Mouse (Mus musculus) midbrain, embryonic 12.5 days (tissue): Measurements from ENCODE around the gene Emp3. TPM values are rescaled to one million over a fixed set of nuclear protein-coding genes. Genes with fewer than 3 reads are reported as not detected.
A peak's percentile ranks its signal among the peaks of the same experiment; 100 is the strongest.
"Not testable (repeated sequence)": the region's sequence is repeated elsewhere in the genome, so short reads cannot be mapped to it uniquely, and the experiment has no call there.

ENCODE experiments used
- ATAC-seq: fragments of 200-750 bp; cut with Nextera tagmentation; 2 replicates; pipeline ENCODE4 v1.8.0; 2017; ENCODE audit warnings: low read depth, moderate TSS enrichment, moderate library complexity; ENCODE audit not compliant: low FRiP score
- H3K27ac ChIP-seq: fragments of 300-500 bp; sonication (generic); replicated peaks from 2 replicates; pipeline ENCODE4 v1.5.1; 2016; ENCODE audit warnings: mild to moderate bottlenecking
- H3K27me3 ChIP-seq: fragments of 300-500 bp; sonication (generic); 2 replicates; pipeline ENCODE4 v1.6.1; 2016; ENCODE audit warnings: mild to moderate bottlenecking
- H3K36me3 ChIP-seq: fragments of 300-500 bp; sonication (generic); 2 replicates; pipeline ENCODE4 v1.6.1; 2016
- H3K4me1 ChIP-seq: fragments of 300-500 bp; sonication (generic); 2 replicates; pipeline ENCODE4 v1.6.1; 2016
- H3K4me2 ChIP-seq: fragments of 300-500 bp; sonication (generic); replicated peaks from 2 replicates; pipeline ENCODE4 v1.6.1; 2016; ENCODE audit warnings: mild to moderate bottlenecking, moderate library complexity
- H3K4me3 ChIP-seq: fragments of 300-500 bp; sonication (generic); 2 replicates; pipeline ENCODE4 v1.5.1; 2016; ENCODE audit warnings: mild to moderate bottlenecking
- H3K9ac ChIP-seq: fragments of 300-500 bp; sonication (generic); replicated peaks from 2 replicates; pipeline ENCODE4 v1.6.1; 2016; ENCODE audit warnings: mild to moderate bottlenecking, moderate library complexity
- H3K9me3 ChIP-seq: fragments of 300-500 bp; sonication (generic); 2 replicates; pipeline ENCODE4 v1.6.1; 2016; ENCODE audit warnings: mild to moderate bottlenecking
- WGBS: fragments of 180-500 bp; shearing (Covaris S2); methylation state at CpG from one replicate; pipeline ENCODE4 v1.1.7; 2016; 5-methylcytosine and 5-hydroxymethylcytosine counted together
- polyA plus RNA-seq: library from polyadenylated mRNA; unstranded; fragments of >200 nt; fragmentation: Nextera tagmentation; extraction: Ambion mirVana; gene quantifications from 2 replicates; pipeline ENCODE4 v1.2.1, GENCODE M21; 2016

Gene Emp3
- polyA plus RNA-seq, result 33.9 and 46.5 TPM in 2 replicates

GRCm38 (mm10) chr7:45921242-45921621, at the start of gene Emp3:
Gene Emp3, minus strand, starts transcription at chr7:45921404.
- Histone ChIP-seq H3K27ac (no peak within 1 kb of the TSS), H3K4me1 (peaks cover 23% of the 10 kb centered on the region), H3K36me3 (no peaks in the 10 kb centered on the region), H3K9me3 (no peaks in the 10 kb centered on the region), H3K4me2 (no peak within 1 kb of the TSS), H3K4me3 (0 out of 2 replicates have a peak within 1 kb of the TSS, but pooled peaks have one; percentile 6), H3K9ac (peak within 1 kb of the TSS; percentile 32; the same call in 1 of the 2 replicates), H3K27me3 (peaks cover 13% of the 10 kb centered on the region)
- no peak for ATAC-seq
- WGBS, result 69% methylated on average over 9 of the region's 9 CpGs

GRCm38 (mm10) chr7:45956611-45957010, 35.4 kb upstream of the Emp3 start:
- H3K9ac ChIP-seq, result no peak overlapping the region
- no peaks in the 10 kb centered on the region for H3K9me3 ChIP-seq
- no peaks in the 10 kb centered on the region for H3K4me1 ChIP-seq
- H3K27ac ChIP-seq, result no peak overlapping the region
- no peak overlapping the region for H3K4me3 ChIP-seq
- no peak overlapping the region for H3K4me2 ChIP-seq
- no peaks in the 10 kb centered on the region for H3K36me3 ChIP-seq
- ATAC-seq, result no peak
- whole genome bisulfite sequencing, result 77% methylated on average over 4 of the region's 4 CpGs
- no peaks in the 10 kb centered on the region for H3K27me3 ChIP-seq

GRCm38 (mm10) chr7:45949061-45949460, 27.9 kb upstream of the Emp3 start:
- Histone ChIP-seq H3K4me3 (no peak overlapping the region), H3K27me3 (no peaks in the 10 kb centered on the region), H3K4me1 (no peaks in the 10 kb centered on the region), H3K27ac (no peak overlapping the region), H3K4me2 (no peak overlapping the region), H3K9me3 (no peaks in the 10 kb centered on the region), H3K9ac (no peak overlapping the region), H3K36me3 (no peaks in the 10 kb centered on the region)
- 79% methylated on average over 4 of the region's 4 CpGs for WGBS
- ATAC-seq, result no peak

GRCm38 (mm10) chr7:45943280-45943679, 22.1 kb upstream of the Emp3 start:
- H3K9me3 ChIP-seq, H3K36me3 ChIP-seq, ATAC-seq, H3K4me1 ChIP-seq, H3K4me2 ChIP-seq, H3K9ac ChIP-seq, H3K27ac ChIP-seq, H3K27me3 ChIP-seq, H3K4me3 ChIP-seq: not testable (repeated sequence)
- WGBS, result 69% methylated on average over 1 of the region's 1 CpGs

- no peak for ATAC-seq
- H3K4me1 ChIP-seq, result no peaks in the 10 kb centered on the region
- WGBS, result 83% methylated on average over 9 of the region's 9 CpGs
These were observed 20.8 kb upstream of the Emp3 start for GRCm38 (mm10) chr7:45941986-45942385.

DNA sequence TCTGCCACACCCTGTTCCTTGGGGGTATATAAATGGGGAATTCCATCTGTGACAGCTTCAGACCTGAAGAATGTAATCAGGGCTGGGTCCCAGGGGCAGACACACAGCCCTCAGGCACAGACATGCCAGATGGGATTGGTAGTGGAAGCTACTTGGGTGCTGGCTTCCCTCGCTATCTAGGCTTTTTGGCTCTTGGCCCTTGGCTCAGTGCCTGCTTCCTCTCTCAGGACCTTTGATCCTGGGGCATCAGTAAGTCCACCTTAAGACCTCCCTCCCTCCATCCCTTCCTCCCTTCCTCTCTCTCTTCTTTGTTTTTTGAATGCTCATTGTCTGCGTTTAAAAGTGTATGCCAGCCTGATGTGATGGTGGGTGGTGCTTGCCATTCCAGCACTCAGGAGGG, 18.6 kb upstream of the Emp3 start:
- 52% methylated on average over 2 of the region's 2 CpGs for WGBS
- Histone ChIP-seq H3K27ac (no peak overlapping the region), H3K4me1 (no peaks in the 10 kb centered on the region), H3K36me3 (no peaks in the 10 kb centered on the region), H3K27me3 (no peaks in the 10 kb centered on the region), H3K9me3 (no peaks in the 10 kb centered on the region), H3K4me3 (no peak overlapping the region), H3K4me2 (no peak overlapping the region), H3K9ac (no peak overlapping the region)
- ATAC-seq, result no peak

More at GRCm38 (mm10) chr7:45941986-45942385, 20.8 kb upstream of the Emp3 start:
- no peaks in the 10 kb centered on the region for H3K9me3 ChIP-seq
- no peak overlapping the region for H3K27ac ChIP-seq
- H3K36me3 ChIP-seq, result no peaks in the 10 kb centered on the region
- no peak overlapping the region for H3K9ac ChIP-seq
- no peaks in the 10 kb centered on the region for H3K27me3 ChIP-seq
- H3K4me2 ChIP-seq, result no peak overlapping the region
- H3K4me3 ChIP-seq, result no peak overlapping the region

DNA sequence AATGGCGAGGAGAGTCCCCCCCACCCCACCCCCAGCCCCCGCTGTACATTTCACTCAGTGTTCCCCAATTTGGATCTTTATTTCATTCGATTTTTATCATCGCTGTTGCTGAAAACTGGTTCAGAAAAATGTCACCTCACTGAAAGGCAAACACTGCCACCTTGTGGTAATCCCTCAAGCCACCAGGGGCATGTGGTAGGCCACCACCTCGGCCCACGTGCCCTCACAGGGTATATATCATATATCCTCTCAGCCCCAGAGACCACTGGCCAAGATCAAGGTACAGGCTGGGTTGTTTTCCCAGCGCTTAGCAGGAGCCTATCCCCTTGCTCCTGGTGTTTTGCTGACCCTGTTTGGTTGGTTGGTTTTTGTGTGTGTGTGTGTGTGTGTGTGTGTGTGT, 13.9 kb upstream of the Emp3 start:
- ATAC-seq, result no peak
- Histone ChIP-seq H3K4me2 (no peak overlapping the region), H3K9me3 (peaks cover 5% of the 10 kb centered on the region; the same call in 1 of the 2 replicates), H3K4me3 (no peak overlapping the region), H3K27me3 (no peaks in the 10 kb centered on the region), H3K27ac (no peak overlapping the region), H3K9ac (no peak overlapping the region), H3K36me3 (no peaks in the 10 kb centered on the region), H3K4me1 (no peaks in the 10 kb centered on the region)
- 36% methylated on average over 7 of the region's 7 CpGs for WGBS

- ATAC-seq, H3K9me3 ChIP-seq, H3K9ac ChIP-seq, H3K27ac ChIP-seq, H3K4me2 ChIP-seq, H3K4me3 ChIP-seq, H3K36me3 ChIP-seq, H3K27me3 ChIP-seq, H3K4me1 ChIP-seq: not testable (repeated sequence)
- 92% methylated on average over 12 of the region's 12 CpGs for WGBS
These were observed 12.6 kb upstream of the Emp3 start for GRCm38 (mm10) chr7:45933766-45934165.

GRCm38 (mm10) chr7:45929688-45930087, 8.5 kb upstream of the Emp3 start:
- Histone ChIP-seq H3K27ac (no peak overlapping the region), H3K4me1 (no peaks in the 10 kb centered on the region)
- 81% methylated on average over 1 of the region's 1 CpGs for WGBS

GRCm38 (mm10) chr7:45928626-45929295, 7.6 kb upstream of the Emp3 start:
- no peaks in the 10 kb centered on the region for H3K4me1 ChIP-seq
- H3K27ac ChIP-seq, result no peak overlapping the region
- no peak overlapping the region for H3K9ac ChIP-seq
- peaks cover 14% of the 10 kb centered on the region for H3K27me3 ChIP-seq
- H3K9me3 ChIP-seq, result peaks cover 5% of the 10 kb centered on the region; the same call in 1 of the 2 replicates
- ATAC-seq, result no peak
- 10% methylated on average over 17 of the region's 23 CpGs for WGBS
- peak overlapping the region; percentile 22 for H3K4me2 ChIP-seq
- H3K4me3 ChIP-seq, result no peak overlapping the region
- H3K36me3 ChIP-seq, result no peaks in the 10 kb centered on the region

More at GRCm38 (mm10) chr7:45929688-45930087, 8.5 kb upstream of the Emp3 start:
- Histone ChIP-seq H3K9me3 (peaks cover 5% of the 10 kb centered on the region; the same call in 1 of the 2 replicates), H3K36me3 (no peaks in the 10 kb centered on the region), H3K27me3 (peaks cover 14% of the 10 kb centered on the region), H3K4me3 (no peak overlapping the region), H3K9ac (no peak overlapping the region), H3K4me2 (no peak overlapping the region)
- no peak for ATAC-seq

- H3K4me2 ChIP-seq, result peak overlapping the region; percentile 63
- H3K27me3 ChIP-seq, result peaks cover 27% of the 10 kb centered on the region
- peaks cover 6% of the 10 kb centered on the region for H3K4me1 ChIP-seq
- H3K9me3 ChIP-seq, result no peaks in the 10 kb centered on the region
- H3K36me3 ChIP-seq, result no peaks in the 10 kb centered on the region
- 12% methylated on average over 14 of the region's 14 CpGs for WGBS
- H3K4me3 ChIP-seq, result peak overlapping the region; percentile 48; the same call in 1 of the 2 replicates
- H3K27ac ChIP-seq, result no peak overlapping the region
- no peak overlapping the region for H3K9ac ChIP-seq
- no peak for ATAC-seq
These were observed 3.2 kb upstream of the Emp3 start for GRCm38 (mm10) chr7:45924429-45924816.

- ATAC-seq, result peak; percentile 28
- peak within 1 kb of the TSS; percentile 48 for H3K4me3 ChIP-seq
- peak within 1 kb of the TSS; percentile 63 for H3K4me2 ChIP-seq
- no peaks in the 10 kb centered on the region for H3K9me3 ChIP-seq
- H3K27me3 ChIP-seq, result peaks cover 23% of the 10 kb centered on the region
- H3K4me1 ChIP-seq, result peaks cover 6% of the 10 kb centered on the region
- H3K27ac ChIP-seq, result peak within 1 kb of the TSS; percentile 73
- peak within 1 kb of the TSS; percentile 40; the same call in 1 of the 2 replicates for H3K9ac ChIP-seq
- no peaks in the 10 kb centered on the region for H3K36me3 ChIP-seq
- 4% methylated on average over 24 of the region's 24 CpGs for WGBS
These were observed 2.7 kb upstream of the Emp3 start, which contains the start of gene Ccdc114 for GRCm38 (mm10) chr7:45923762-45924428. Gene Ccdc114, plus strand, starts transcription at chr7:45924072.
